Mouse (Mus musculus) liver, adult 2 months (tissue): ENCODE results near the gene Kif2a. TPM values are rescaled to one million over a fixed set of nuclear protein-coding genes. Genes with fewer than 3 reads are reported as not detected.

Experiments
- DNase-seq: peaks from one replicate; pipeline ENCODE4 v3.0.0-alpha.2; 2011; ENCODE audit warnings: low read depth, low spot score; ENCODE audit errors: extremely low read depth
- H3K27ac ChIP-seq: fragments of 200-500 bp; replicated peaks from 2 replicates; pipeline ENCODE4 v1.5.1; 2012; ENCODE audit warnings: low read depth, mild to moderate bottlenecking, control low read depth, inconsistent platforms, low read length; ENCODE audit not compliant: insufficient read depth
- H3K27me3 ChIP-seq: fragments of 200-500 bp; 2 replicates; pipeline ENCODE4 v1.6.1; 2012; ENCODE audit warnings: mild to moderate bottlenecking, moderate library complexity, low read length, inconsistent platforms; ENCODE audit not compliant: control insufficient read depth, insufficient read depth
- H3K36me3 ChIP-seq: fragments of 200-500 bp; 2 replicates; pipeline ENCODE4 v1.6.1; 2012; ENCODE audit warnings: low read length, inconsistent platforms; ENCODE audit not compliant: control insufficient read depth, insufficient read depth
- H3K4me1 ChIP-seq: fragments of 200-500 bp; 2 replicates; pipeline ENCODE4 v1.6.1; 2011; ENCODE audit warnings: low read length; ENCODE audit not compliant: control insufficient read depth, insufficient read depth
- H3K4me3 ChIP-seq: fragments of 200-500 bp; 2 replicates; pipeline ENCODE4 v1.5.1; 2011; ENCODE audit warnings: low read depth, mild to moderate bottlenecking, control low read depth, low read length, moderate library complexity; ENCODE audit not compliant: insufficient read depth
- H3K79me2 ChIP-seq: fragments of 200-500 bp; 2 replicates; pipeline ENCODE4 v1.6.1; 2012; ENCODE audit warnings: inconsistent platforms, mild to moderate bottlenecking, low read length, moderate library complexity; ENCODE audit not compliant: control insufficient read depth, insufficient read depth
- H3K9ac ChIP-seq: fragments of 200-500 bp; 2 replicates; pipeline ENCODE4 v1.6.1; 2012; ENCODE audit warnings: low read depth, mild to moderate bottlenecking, control low read depth, inconsistent platforms, low read length
- CTCF ChIP-seq: fragments of 200-500 bp; IDR thresholded peaks from 2 replicates; pipeline ENCODE4 v1.5.1; 2011; ENCODE audit warnings: low read depth, low read length, control low read depth
- POLR2A ChIP-seq: fragments of 200-500 bp; IDR thresholded peaks from 2 replicates; pipeline ENCODE4 v1.6.1; 2011; ENCODE audit warnings: low read length, control low read depth; ENCODE audit not compliant: insufficient read depth; ENCODE audit errors: extremely low read depth
- WGBS: fragments of 180-500 bp; shearing (Covaris S2); methylation state at CpG from one replicate; pipeline ENCODE4 v1.1.7; 2018; 5-methylcytosine and 5-hydroxymethylcytosine counted together
- polyA plus RNA-seq: library from polyadenylated mRNA; depleted of rRNA; stranded (reverse); fragments of >200 nt; gene quantifications from 2 replicates; pipeline ENCODE4 v1.2.3, GENCODE M21; 2012
- total RNA-seq: library from RNA; depleted of rRNA; stranded (reverse); fragments of >200 nt; gene quantifications from 2 replicates; pipeline ENCODE4 v1.2.3, GENCODE M21; 2014

Kif2a gene
- total and polyA plus RNA-seq, 2 experiments: 0.42 to 5.3 TPM

DNA sequence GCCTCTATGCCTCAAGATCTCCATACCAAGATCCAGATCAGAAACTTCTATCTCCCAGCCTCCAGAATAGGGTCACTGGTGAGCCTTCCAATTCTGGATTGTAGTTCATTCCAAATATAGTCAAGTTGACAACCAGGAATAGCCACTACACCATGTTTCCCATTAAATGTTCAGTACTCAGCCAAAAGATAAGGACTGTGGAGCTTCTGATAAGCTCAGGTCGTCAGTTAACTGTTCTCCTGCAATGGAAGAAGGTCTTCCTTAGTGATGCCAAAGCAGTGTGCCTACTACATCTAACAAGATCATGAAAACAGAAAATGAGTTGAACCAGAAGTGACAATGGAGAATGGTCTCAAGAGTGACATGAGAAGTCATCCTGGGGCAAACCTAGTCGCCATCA is 25.0 kb downstream of the Kif2a start:
- H3K4me3 ChIP-seq: no peak overlapping the region
- no peak for TF ChIP-seq CTCF
- peaks cover 18% of the 10 kb centered on the region for H3K79me2 ChIP-seq
- H3K9ac ChIP-seq: no peak overlapping the region
- peaks cover 11% of the 10 kb centered on the region; the same call in 1 of the 2 replicates for H3K36me3 ChIP-seq
- H3K27me3 ChIP-seq: no peaks in the 10 kb centered on the region
- 47% methylated on average over 2 of the region's 2 CpGs for WGBS
- H3K27ac ChIP-seq: no peak overlapping the region
- H3K4me1 ChIP-seq: peaks cover 3% of the 10 kb centered on the region; the same call in 1 of the 2 replicates
- DNase-seq: no peak

DNA sequence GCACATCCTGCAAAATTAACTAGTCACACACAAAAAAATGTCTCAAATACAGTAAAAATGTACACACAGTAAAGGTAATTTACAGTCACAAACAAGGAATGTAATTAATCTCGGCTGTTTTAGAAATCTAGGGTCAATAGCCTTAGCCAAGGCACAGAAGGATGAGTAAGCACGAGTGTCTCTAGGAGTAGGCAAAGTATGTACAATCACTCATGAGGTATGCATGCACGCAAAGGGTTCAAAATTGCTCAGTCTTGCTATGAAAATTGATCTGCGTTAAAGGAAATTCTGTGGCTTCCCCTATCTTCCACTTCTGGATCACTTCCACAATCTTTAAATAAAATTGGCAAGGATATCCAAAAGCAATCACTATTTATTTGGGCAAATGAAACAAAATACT is 60.4 kb downstream of the Kif2a start:
- H3K4me1 ChIP-seq: no peaks in the 10 kb centered on the region; the same call in 1 of the 2 replicates
- H3K36me3 ChIP-seq: peaks cover 37% of the 10 kb centered on the region
- no peak for TF ChIP-seq CTCF
- TF ChIP-seq POLR2A: no peak
- H3K4me3 ChIP-seq: no peak overlapping the region
- H3K79me2 ChIP-seq: no peaks in the 10 kb centered on the region
- H3K27ac ChIP-seq: no peak overlapping the region
- no peak overlapping the region for H3K9ac ChIP-seq
- DNase-seq: no peak
- 85% methylated on average over 4 of the region's 4 CpGs for WGBS
- H3K27me3 ChIP-seq: no peaks in the 10 kb centered on the region

GRCm38 (mm10) chr13:106960557-106960956 is 61.4 kb downstream of the Kif2a start:
- no peak for TF ChIP-seq POLR2A
- TF ChIP-seq CTCF: no peak
- 91% methylated on average over 3 of the region's 3 CpGs for WGBS

GRCm38 (mm10) chr13:106958286-106958685 is 63.6 kb downstream of the Kif2a start:
- peak; percentile 79 for DNase-seq
- H3K36me3 ChIP-seq: peaks cover 30% of the 10 kb centered on the region
- 37% methylated on average over 3 of the region's 3 CpGs for WGBS

More at GRCm38 (mm10) chr13:106960557-106960956, 61.4 kb downstream of the Kif2a start:
- H3K4me3 ChIP-seq: no peak overlapping the region
- no peak for DNase-seq
- H3K27me3 ChIP-seq: no peaks in the 10 kb centered on the region
- no peaks in the 10 kb centered on the region; the same call in 1 of the 2 replicates for H3K4me1 ChIP-seq
- H3K27ac ChIP-seq: no peak overlapping the region
- peaks cover 35% of the 10 kb centered on the region for H3K36me3 ChIP-seq
- H3K79me2 ChIP-seq: no peaks in the 10 kb centered on the region
- no peak overlapping the region for H3K9ac ChIP-seq

GRCm38 (mm10) chr13:106957554-106957953 is 64.4 kb downstream of the Kif2a start:
- Histone ChIP-seq H3K79me2 (no peaks in the 10 kb centered on the region), H3K27ac (no peak overlapping the region), H3K4me1 (no peaks in the 10 kb centered on the region; the same call in 1 of the 2 replicates), H3K27me3 (no peaks in the 10 kb centered on the region), H3K9ac (no peak overlapping the region), H3K4me3 (no peak overlapping the region), H3K36me3 (peaks cover 32% of the 10 kb centered on the region)
- no peak for DNase-seq
- TF ChIP-seq POLR2A (no peak), CTCF (no peak)
- WGBS: 81% methylated on average over 4 of the region's 4 CpGs

More at GRCm38 (mm10) chr13:106958286-106958685, 63.6 kb downstream of the Kif2a start:
- no peak overlapping the region for H3K9ac ChIP-seq
- H3K27ac ChIP-seq: no peak overlapping the region
- H3K4me1 ChIP-seq: no peaks in the 10 kb centered on the region; the same call in 1 of the 2 replicates
- TF ChIP-seq POLR2A (no peak), CTCF (no peak)
- no peaks in the 10 kb centered on the region for H3K79me2 ChIP-seq
- no peak overlapping the region for H3K4me3 ChIP-seq
- H3K27me3 ChIP-seq: no peaks in the 10 kb centered on the region

DNA sequence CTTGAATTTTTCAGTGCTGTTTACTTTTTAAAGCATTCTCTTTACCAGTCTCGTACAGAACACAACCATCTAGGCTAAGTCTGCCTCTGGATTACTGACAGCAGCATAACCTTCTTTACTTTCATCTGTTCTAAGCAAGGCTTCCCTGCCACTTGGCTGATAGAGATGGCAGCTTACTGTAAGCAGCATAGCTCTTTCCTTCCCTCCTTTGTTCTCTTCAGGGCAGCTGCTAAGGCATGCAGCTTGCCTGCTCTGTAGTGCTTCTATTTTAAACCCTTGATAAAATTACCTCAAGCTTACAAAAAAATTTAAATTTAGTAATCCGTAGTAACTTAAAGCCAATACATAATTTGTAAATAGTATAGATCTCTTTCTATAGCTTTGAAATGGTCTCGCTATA is 67.0 kb downstream of the Kif2a start:
- Histone ChIP-seq H3K9ac (no peak overlapping the region), H3K79me2 (no peaks in the 10 kb centered on the region), H3K36me3 (peaks cover 38% of the 10 kb centered on the region), H3K27ac (no peak overlapping the region), H3K4me3 (no peak overlapping the region), H3K27me3 (no peaks in the 10 kb centered on the region), H3K4me1 (no peaks in the 10 kb centered on the region; the same call in 1 of the 2 replicates)
- WGBS: 92% methylated on average over 3 of the region's 3 CpGs
- no peak for TF ChIP-seq CTCF
- DNase-seq: no peak
